Mouse (Mus musculus) E14TG2a.4 (cell line): ENCODE measurements around the gene B4galt1.

Experiments
- CTCF ChIP-seq: conservative IDR thresholded peaks from 2 replicates; pipeline ENCODE4 v1.5.1; 2014; ENCODE audit warnings: low read length
- NANOG ChIP-seq: IDR thresholded peaks from 2 replicates; pipeline ENCODE4 v1.6.1; 2014; ENCODE audit warnings: borderline replicate concordance, low read length, mixed read lengths

- TF ChIP-seq CTCF = no peak
- TF ChIP-seq NANOG = no peak
Observed at GRCm38 (mm10) chr4:40786578-40786977, 67.2 kb downstream of the B4galt1 start.
